Mouse (Mus musculus) gonadal fat pad, adult 2 months (tissue): ENCODE results near the gene Bdnf. TPM values are rescaled to one million over a fixed set of nuclear protein-coding genes. Genes with fewer than 3 reads are reported as not detected.

Experiments
- DNase-seq: peaks from one replicate; pipeline ENCODE4 v3.0.0-alpha.2; 2012; ENCODE audit warnings: low read depth
- polyA plus RNA-seq: library from polyadenylated mRNA; depleted of rRNA; stranded (reverse); fragments of >200 nt; gene quantifications from 2 replicates; pipeline ENCODE4 v1.2.3, GENCODE M21; 2012; rRNA removed

Gene Bdnf
- 0.08 and 0.18 TPM in 2 replicates for polyA plus RNA-seq

DNA sequence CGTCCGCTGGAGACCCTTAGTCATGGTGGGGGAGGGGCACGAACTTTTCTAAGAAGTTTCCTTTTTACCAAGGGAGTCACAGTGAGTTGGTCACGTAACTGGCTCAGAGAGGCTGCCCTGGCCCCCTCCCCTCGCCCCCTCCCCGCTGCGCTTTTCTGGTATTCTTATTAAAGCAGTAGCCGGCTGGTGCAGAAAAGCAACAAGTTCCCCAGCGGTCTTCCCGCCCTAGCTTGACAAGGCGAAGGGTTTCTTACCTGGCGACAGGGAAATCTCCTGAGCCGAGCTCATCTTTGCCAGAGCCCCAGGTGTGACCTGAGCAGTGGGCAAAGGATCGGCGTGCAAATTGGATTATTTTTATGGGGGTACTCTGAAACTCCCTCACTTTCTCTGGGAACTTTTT lies at the start of gene Bdnf:
Gene Bdnf (plus strand): TSS at position 169 of the 400 bp plus-strand sequence.
- no peak for DNase-seq

DNA sequence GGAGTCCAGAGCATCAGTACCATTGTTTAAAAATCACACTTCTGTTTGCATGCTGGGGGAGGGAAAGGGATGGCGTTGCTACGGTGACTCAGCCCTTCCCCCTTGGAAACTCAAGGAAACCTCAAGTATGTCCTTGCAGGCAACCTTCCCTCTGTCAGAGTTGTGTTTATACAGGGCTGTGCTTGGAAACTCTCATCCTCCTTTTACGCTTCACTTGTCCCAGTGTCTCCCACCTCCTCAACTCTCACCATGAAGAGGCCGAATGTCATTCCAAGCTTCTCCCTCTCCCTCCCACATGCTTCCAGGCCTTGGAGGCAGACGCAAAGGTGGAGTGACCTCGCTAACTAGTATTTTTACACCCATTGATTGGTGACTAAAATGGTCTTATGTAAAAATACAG lies 47.6 kb upstream of the Bdnf start:
- no peak for DNase-seq

DNA sequence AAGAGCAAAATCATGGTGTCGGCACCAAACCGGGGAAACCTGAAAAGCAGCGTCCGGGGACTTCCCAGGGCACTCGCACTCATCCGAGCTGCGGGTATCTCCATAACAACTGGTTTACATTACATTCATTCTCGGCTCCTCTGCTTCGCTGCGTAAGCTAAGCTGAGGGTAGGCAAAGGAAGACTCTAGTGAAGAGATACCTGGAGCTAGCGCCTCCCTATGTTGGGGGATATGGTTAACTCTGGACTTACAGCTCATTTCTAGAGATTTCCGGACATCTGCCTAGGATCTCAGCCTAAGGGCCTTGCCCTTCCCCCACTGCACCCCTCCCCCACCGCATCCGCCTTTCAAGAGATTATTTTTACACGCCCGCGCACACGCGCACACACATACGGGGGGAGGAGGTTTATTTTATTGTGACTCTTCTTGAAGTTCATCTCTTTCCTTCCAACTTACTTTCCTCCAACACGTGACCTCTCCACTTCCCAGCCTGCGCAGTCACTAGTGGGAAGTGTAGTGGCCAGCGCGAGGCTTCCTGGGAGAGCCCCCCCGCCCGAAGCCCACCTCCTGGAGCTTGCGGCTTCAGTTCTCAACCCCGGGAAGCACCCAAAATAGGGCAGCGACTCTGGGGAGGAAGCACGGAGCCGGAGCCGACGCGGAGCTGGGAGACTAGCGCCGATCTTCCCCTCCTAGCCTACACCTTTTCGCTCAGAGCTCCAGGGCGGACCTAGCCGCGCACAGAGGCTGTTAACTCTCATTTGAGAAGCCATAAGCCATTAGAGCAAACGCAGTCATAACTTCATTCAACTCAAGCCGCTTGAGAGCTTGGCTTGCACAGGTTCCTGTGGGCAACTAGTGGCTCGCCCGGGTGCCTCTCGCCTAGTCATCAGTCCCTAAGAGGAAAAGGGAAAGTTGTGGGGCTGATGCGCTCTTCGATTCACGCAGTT lies 718 bp upstream of the Bdnf start:
- no peak for DNase-seq

DNA sequence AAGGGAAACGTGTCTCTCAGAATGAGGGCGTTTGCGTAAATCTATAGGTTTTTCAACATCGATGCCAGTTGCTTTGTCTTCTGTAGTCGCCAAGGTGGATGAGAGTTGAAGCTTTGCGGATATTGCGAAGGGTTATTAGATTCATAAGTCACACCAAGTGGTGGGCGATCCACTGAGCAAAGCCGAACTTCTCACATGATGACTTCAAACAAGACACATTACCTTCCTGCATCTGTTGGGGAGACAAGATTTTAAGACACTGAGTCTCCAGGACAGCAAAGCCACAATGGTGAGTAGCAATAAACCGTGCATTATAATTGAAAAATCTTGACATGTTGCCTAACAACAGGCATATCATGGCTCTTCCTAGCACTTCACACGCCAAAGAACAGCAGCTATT lies 551 bp downstream of the Bdnf start:
- DNase-seq = no peak

DNA sequence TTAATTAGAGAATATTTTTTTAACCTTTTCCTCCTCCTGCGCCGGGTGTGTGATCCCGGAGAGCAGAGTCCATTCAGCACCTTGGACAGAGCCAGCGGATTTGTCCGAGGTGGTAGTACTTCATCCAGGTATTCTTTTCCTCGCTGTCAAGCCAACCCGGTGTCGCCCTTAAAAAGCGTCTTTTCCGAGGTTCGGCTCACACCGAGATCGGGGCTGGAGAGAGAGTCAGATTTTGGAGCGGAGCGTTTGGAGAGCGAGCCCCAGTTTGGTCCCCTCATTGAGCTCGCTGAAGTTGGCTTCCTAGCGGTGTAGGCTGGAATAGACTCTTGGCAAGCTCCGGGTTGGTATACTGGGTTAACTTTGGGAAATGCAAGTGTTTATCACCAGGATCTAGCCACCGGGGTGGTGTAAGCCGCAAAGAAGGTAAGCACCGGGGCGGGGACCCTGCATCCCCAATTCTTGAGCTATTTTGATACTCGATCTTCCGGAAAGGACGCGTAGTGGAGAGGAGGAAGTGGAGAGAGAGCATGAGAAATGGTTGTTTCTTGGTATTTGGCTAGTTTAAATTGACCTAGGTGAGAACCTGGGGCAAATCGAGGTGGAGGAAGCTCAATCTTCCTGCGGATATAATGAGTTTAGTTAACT lies 1.6 kb downstream of the Bdnf start:
- DNase-seq = no peak

DNA sequence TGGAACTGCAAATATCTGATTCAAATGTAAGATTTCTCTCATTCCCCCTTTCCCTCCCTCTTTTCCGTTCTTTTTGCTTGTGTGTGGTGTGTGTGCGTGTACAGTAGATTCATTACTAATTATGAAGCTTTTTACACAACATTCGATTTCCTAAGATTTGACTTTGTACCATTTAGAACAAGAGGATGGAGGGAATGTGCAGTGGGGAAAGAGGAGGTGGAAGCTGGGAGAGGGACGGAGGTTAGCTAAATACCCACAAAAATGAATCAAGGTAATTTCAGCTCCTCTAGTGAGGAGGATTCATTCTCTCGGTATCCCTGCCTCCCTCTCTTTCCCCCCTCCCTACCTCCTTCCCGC lies 2.1 kb downstream of the Bdnf start:
- no peak for DNase-seq

DNA sequence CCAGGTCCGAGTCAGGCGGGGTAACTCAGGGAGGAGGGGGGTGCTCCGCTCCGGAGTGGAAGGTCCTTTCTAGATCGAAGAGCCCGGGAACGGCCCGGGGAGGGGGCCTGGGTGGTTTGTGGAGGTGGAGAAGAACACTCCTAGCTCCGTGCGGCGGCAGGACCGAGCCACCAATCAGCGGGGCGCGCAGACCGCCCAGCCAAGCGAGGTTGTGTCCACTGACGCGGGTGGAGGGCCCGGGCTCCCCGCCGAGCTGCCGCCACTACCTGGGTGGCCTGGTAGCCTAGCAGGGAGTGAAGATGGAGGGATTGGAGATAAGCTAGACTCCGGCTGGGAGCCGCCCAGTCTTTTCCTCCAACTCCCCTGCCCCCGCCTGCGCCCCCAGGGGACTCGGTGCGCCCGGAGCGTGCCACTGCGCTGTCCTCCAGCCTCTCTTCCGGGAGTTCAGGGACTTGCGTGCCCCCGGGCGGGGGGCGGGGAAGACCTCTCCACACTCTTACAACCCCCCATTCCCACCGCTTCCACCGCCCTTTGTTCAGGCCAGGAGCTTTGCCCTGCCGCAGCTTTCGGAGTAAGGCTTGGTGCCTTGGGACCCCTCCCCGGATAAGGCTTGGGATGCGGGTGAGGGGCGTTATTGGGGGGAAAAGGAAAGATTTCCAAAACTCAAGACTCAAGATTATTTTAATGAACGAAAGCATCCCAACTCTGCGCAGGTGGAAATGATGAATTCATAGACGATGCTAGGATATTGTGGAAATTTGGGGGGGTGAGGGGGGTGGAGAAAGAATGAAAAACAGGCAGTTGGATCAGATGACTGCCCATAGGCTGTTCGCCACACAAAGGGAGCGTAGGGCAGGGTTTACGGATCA lies 3.0 kb downstream of the Bdnf start:
- no peak for DNase-seq

DNA sequence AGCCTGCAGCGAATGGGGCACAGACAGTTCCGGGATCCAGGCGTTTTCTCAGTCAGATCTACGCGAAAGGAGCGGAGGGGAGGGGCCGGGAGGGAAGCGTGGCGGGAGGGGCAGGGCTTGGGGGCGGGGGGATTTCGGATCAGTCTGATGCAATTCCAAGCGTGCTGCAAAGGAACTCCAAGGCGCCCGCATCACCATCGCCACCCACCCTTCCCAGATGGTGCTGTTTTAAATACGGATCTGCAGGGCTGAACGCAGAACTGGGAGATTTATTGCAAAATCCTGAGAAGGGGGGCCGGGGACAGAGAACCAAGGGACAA lies 3.5 kb downstream of the Bdnf start:
- no peak for DNase-seq

DNA sequence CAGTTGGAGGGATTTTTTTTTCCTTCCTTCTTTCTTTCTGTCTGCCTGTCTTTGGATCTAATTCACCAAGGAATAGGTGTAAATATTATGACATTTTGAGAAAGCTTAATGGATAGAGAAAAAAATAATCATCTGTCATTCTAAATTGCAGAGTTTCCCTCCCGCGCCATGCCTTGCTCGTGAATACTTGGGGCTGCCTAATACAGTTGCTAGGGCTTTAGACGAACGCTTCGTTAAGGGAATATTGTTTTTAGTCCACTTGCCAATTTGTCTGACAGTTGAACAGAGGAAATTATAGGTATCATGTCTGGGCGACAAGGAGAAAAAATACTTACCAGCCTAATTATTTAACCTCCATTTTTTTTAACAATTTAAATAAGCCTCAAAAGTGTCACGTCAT lies 4.0 kb downstream of the Bdnf start:
- DNase-seq = no peak

DNA sequence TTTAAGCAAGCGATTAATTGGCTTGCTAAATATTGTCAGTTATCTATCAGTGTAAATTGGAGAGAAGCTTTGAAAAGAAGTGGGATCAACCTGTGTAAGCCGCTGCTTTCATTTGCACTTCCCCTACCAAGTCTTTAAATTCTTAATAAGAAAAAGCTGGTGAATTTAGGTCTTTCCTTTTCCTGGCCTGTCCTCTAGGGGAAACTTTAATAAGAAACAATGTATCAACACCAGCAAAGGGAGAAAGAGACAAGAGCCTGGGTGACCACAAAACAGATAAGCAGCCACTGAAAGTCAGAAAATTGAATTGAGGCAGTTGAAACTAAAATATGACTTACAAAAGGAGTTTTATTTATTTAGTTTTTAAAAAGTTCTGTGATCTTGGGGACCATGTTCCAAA lies 4.9 kb downstream of the Bdnf start:
- no peak for DNase-seq

DNA sequence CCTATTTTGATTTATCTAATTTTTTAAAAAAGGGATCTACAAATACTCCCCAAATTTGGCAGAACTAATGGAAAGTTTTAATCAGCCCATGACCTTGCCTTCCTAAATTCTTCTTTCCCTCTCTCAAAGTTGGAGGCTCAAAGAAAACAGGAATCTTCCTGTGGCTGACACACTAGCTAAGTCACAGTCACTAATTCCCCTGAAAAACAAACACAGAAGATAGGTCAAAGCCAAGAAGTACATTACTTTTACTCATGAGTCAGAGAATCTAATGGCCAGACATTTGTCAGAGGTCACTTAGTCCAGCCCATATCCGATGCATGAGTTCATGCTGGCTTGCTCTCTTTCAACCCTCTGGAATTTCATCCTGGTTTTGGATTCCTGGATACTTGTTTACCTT lies 6.6 kb downstream of the Bdnf start:
- DNase-seq = no peak

DNA sequence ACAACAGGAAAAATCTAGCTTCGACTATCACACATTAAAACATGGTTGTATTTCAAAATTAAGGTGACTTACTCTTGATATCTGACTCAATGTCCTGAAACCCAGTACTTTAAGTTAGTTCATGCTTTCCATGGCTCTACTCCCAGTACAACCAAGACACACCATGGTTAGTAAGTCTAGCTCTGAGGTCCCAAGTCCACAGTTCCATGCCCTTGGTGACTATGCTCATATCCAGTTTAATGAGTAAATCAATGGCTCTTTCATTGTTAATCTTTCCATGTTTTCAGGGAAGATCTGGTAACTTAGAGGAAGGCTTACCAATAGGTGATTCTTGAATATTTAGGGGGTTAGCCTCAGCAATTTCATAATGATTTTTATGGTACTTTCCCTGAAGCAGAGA lies 14.2 kb downstream of the Bdnf start:
- no peak for DNase-seq

DNA sequence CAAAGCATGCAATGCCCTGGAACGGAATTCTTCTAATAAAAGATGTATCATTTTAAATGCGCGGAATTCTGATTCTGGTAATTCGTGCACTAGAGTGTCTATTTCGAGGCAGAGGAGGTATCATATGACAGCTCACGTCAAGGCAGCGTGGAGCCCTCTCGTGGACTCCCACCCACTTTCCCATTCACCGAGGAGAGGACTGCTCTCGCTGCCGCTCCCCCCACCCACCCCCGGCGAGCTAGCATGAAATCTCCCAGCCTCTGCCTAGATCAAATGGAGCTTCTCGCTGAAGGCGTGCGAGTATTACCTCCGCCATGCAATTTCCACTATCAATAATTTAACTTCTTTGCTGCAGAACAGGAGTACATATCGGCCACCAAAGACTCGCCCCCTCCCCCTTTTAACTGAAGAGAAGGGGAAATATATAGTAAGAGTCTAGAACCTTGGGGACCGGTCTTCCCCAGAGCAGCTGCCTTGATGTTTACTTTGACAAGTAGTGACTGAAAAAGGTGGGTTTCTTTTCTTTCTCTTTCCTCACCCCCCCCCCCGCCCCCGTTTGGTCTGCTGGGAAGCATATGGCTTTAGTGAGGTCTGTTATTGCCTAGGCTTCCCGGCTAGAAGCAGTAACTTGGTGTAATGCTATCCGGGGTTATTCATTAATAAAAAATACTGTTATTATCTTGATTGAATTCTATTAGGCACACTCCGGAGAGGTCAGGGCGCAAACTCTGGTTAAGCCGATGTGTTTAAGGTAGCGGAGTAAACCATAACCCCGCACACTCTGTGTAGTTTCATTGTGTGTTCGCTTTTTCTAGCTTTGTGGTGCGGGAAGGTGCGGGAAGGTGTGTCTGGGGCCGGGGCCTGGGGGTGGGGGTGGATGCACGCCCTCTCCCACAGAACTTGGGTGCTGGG lies 18.0 kb downstream of the Bdnf start:
- DNase-seq = no peak

DNA sequence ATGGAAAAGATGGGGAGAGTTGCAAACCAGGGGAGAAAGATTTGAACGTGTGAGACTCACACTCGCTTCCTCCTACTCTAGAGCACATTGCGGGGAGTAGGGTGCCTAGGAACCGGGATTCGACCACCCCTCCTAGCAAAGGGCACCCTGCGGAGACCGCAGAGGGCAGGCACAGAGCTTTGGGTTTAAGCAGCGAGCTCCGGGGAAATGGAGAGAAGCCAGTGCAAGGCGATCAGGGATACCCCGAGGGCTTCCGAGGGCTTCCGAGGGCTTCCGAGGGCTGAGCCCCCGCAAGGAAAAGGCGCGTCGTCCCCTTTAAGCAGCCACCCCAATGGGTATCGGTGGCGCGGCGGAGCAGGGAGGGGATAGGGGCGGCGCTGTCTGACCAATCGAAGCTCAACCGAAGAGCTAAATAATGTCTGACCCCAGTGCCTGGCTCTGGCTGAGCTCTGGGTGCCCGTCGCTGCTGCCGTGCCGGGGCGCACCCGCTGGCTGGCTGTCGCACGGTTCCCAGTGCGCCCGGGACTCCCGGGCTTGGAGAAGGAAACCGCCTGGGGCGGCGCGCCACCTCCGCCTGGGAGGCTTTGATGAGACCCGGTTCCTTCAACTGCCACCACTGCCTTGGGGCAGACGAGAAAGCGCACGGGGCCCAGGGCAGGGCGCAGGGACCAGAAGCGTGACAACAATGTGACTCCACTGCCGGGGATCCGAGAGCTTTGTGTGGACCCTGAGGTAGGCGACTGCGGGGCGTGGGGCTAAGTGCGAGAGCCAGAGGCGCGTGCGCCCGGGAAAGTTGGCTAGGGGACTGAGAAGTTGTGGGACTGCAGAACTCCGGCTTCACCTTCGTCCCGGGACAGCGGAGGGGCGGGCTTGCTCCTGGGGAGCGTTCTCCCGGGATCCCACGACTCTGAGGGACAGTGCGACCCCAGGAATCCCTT lies 18.9 kb downstream of the Bdnf start:
- no peak for DNase-seq

DNA sequence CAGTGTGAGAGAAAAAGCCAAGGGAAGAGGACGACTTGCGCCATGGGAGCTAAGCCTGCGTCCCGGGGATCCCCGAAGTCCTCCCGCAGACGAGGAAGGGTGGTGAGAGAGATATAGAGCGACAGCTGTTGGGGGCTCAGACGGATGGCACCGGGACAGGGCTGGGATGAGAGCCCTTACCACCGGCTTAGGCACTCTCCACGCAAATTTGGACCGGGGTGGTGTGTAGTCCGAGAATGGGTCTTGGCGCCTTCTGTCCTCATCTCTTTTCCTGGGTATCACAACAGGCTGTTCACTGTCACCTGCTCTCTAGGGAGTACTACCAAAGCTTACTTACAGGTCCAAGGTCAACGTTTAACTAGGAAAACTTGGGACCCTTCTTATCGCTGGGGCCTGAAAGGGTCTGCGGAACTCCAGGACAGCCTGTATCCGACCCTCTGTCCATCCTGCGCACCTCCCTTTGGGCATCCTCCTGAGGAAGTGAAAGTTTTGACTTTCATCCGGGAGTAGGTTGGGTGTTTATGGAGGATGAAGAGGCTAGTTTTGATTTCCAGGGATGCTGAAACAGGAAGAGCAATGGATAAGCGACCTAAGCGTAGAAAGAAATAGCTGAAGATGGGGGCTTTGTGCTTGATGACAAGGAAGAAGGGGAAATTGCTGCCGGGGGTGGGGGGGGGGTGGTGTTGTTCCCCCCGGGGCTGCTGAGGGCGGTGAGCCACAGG lies 19.8 kb downstream of the Bdnf start:
- no peak for DNase-seq

DNA sequence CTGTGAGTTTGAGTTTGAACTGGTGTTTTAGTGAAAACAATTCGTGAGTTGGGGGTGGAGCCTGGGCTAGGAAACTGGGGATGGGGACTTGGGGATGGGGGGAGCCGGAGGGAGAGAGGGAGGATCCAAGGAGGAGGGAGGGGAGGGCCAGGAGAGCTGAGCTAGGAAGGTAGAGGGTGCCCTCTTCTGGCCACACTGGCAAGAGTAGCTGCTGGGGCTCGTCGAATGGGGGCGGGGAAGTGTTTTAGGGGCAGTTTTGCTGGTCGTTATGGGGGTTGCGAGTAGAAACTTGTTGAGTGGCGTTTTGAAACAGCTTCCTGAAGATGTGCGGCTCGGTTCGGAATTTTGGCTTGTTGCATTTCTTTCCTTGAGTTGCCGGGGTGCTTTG lies 20.3 kb downstream of the Bdnf start:
- no peak for DNase-seq

DNA sequence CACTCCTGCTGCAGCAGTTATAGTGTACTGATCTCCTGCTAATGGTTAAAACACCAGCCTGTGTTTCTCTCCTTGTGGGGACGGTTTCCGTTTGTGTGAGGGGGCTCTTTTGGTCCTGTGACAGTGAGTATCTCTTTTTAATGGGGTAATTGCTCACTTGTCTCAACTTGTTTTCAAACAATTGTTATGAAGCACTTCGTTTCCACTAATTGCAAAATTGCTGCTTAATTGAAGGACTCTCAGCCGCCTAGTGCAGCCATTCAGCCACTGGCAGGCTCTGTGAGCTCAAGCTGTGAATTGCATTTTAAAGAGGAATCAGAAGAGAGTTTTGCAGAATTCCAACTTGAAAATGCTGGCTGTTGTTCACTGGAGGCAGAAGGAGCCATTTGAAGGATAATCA lies 22.7 kb downstream of the Bdnf start:
- DNase-seq = no peak

DNA sequence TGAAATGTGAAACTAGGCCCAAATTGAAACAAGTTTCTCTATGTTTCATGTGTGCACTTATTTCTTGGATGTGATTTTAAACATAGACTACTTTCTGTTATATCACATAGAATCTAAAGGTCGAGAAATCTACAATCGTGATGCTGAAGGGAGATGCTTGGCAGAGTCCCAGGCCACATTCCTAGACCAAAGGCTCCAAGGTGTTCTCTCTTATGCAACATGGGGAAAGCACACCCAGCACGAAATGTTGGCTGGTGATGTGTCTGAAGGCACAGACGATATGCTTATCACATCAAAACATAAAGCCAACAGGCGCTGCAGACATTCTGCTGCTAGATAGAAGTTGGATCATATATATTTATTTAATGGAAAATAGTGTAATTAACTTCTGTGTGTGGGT lies 25.8 kb downstream of the Bdnf start:
- no peak for DNase-seq

DNA sequence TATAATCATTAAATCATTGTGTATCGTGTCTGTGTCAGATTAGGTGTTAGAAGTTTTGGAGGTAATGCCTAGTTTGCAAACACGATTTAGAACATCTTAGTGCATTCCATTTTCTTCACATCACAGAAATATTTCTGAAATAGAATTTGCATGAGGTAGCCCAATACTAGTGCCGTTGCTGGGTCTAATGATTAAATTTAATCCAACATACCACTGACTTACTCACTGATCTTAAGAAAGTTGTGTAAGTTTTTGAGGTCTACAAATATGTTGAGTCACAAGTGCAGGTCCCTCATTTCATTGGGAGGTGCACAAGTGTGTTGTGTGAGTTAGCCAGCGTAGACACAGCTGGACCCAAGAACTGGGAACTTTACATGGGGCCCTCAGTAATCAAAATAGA lies 29.1 kb downstream of the Bdnf start:
- no peak for DNase-seq

DNA sequence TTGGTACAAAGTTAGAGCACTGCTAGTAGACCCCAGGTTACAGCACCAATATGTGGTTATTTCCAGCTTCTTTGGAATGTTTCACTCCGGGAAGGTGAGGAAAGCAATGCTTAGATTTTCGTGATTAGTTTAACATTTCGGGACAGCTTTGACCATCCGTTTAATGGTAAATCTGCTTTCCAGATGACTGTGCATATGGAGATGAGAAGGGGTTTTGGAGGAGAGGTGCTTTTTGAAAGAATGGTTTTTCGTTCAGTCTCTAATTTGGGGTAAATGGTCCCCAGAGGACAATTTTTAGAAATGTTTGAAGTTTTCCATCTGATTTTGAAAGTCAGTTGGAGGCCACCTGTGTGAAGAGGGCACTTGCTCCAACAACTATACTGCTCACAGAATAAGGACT lies 29.6 kb downstream of the Bdnf start:
- no peak for DNase-seq
